Mouse (Mus musculus) monocyte, adult 2 months (primary cell): ENCODE measurements at regions not wholly inside any gene's neighbourhood (a gene's known extent, or its start where the extent isn't known, plus 50 kb on each side); places are given as distances from the start of the nearest gene placed in this dataset.

Experiments
- DNase-seq, 2 experiments: peaks; one replicate each; pipeline ENCODE4 v3.0.0; 2022; ENCODE audit warnings: low spot score in 2 of 2, low read depth in 1 of 2

- no peak for DNase-seq
These were observed 91.9 kb upstream of the Far2 start for GRCm38 (mm10) chr6:147954967-147955830.

- DNase-seq: no peak
These were observed 82.3 kb upstream of the Far2 start for GRCm38 (mm10) chr6:147964739-147965138.

GRCm38 (mm10) chr6:147970162-147970608 is 76.9 kb upstream of the Far2 start:
- DNase-seq: no peak

- no peak for DNase-seq
These were observed 74.5 kb upstream of the Far2 start for GRCm38 (mm10) chr6:147972552-147972951.

- DNase-seq: no peak
These were observed 74.0 kb upstream of the Far2 start for GRCm38 (mm10) chr6:147973059-147973458.

GRCm38 (mm10) chr6:147975917-147976316 is 71.1 kb upstream of the Far2 start:
- DNase-seq: no peak

- DNase-seq: no peak
These were observed 57.7 kb upstream of the Far2 start for GRCm38 (mm10) chr6:147989381-147989780.
